Comparison of ENCODE assay signal across 24 mouse cellular contexts in genomic region chr12:25407301-25407700, GRCm38 (mm10).
A peak's percentile ranks its signal among the peaks of the same experiment; 100 is the strongest.
DNase-seq lines count a peak whose midpoint lies in the region; ATAC-seq and TF ChIP-seq lines count a peak whose summit lies in the region.
"Had no signal": no experiment of that assay in that cellular context is flagged by ENCODE, and none has a peak within 500 bp of the region (broad histone marks: within the 10 kb centered on the region; RNA-seq: fewer than 3 reads in every experiment).

No protein-coding gene starts in this region.

- peak; percentile 87 for ATAC-seq in lung, postnatal 0 days
- ATAC-seq in hindbrain, postnatal 0 days = no peak
- ATAC-seq: forebrain, embryonic 14.5 days had no signal

- H3K36me3 ChIP-seq in lung, postnatal 0 days (ENCODE audit: insufficient read depth, low read length) = no peaks in the 10 kb centered on the region
- H3K36me3 ChIP-seq in hindbrain, postnatal 0 days (ENCODE audit: insufficient read depth, low read length) = no peaks in the 10 kb centered on the region
- H3K36me3 ChIP-seq: embryonic facial prominence, embryonic 13.5 days; embryonic facial prominence, embryonic 15.5 days; forebrain, embryonic 10.5 days; forebrain, embryonic 12.5 days had no signal

- TF ChIP-seq CTCF in lung, adult 2 months (IDR thresholded peaks at IDR 0.05; ENCODE audit: insufficient read depth, low read length) = no peak
- no peak for TF ChIP-seq CTCF in lung, postnatal 0 days (IDR thresholded peaks at IDR 0.05)
- TF ChIP-seq CTCF in hindbrain, postnatal 0 days (IDR thresholded peaks at IDR 0.05; ENCODE audit: low read depth) = no peak

- H3K4me2 ChIP-seq in lung, postnatal 0 days (replicated peaks; ENCODE audit: low read depth, low read length) = no peak overlapping the region
- H3K4me2 ChIP-seq in hindbrain, postnatal 0 days (ENCODE audit: low read depth, low read length) = no peak overlapping the region
- H3K4me2 ChIP-seq: embryonic facial prominence, embryonic 13.5 days; embryonic facial prominence, embryonic 15.5 days; forebrain, embryonic 12.5 days had no signal

- TF ChIP-seq POLR2A in lung, adult 2 months (IDR thresholded peaks at IDR 0.05; ENCODE audit: borderline replicate concordance, extremely low read depth, low read depth, low read length) = no peak

- no peak overlapping the region for H3K9ac ChIP-seq in lung, postnatal 0 days (replicated peaks; ENCODE audit: low read depth)
- H3K9ac ChIP-seq in hindbrain, postnatal 0 days (replicated peaks; ENCODE audit: low read length) = no peak overlapping the region
- H3K9ac ChIP-seq: embryonic facial prominence, embryonic 13.5 days; embryonic facial prominence, embryonic 15.5 days; forebrain, embryonic 12.5 days had no signal

- peak; percentile 23 to 55 for DNase-seq in lung, adult 18-20 months
- no peak for DNase-seq in lung, adult 2 months
- DNase-seq in lung, postnatal 0 days (ENCODE audit: low spot score) = peak; percentile 70
- peak; percentile 11 for DNase-seq in lung, postnatal 14 days
- DNase-seq in lung, postnatal 36 days = peak; percentile 50
- DNase-seq in hindbrain, postnatal 0 days (ENCODE audit: low spot score) = no peak
- no peak for DNase-seq in layer of hippocampus, postnatal 36 days
- DNase-seq in right cerebral cortex, postnatal 4 days = no peak
- DNase-seq: adrenal gland, adult 2 months; adrenal gland, postnatal 10 days; adrenal gland, postnatal 25 days; cerebellum, adult 11 months; cerebellum, adult 18-20 months; cerebellum, adult 8-10 months; cerebellum, adult 9-11 months; cerebellum, postnatal 14 days; cerebellum, postnatal 36 days; embryo, embryonic 11 days had no signal

- TF ChIP-seq EP300 in lung, postnatal 0 days (IDR thresholded peaks at IDR 0.05) = no peak

- no peaks in the 10 kb centered on the region for H3K9me3 ChIP-seq in lung, postnatal 0 days (ENCODE audit: low read length)
- 0 out of 2 replicates have a peak, but pooled peaks cover 2% of the 10 kb centered on the region for H3K9me3 ChIP-seq in hindbrain, postnatal 0 days (ENCODE audit: low read length)
- H3K9me3 ChIP-seq: embryonic facial prominence, embryonic 13.5 days; embryonic facial prominence, embryonic 15.5 days had no signal

- no peaks in the 10 kb centered on the region for H3K27me3 ChIP-seq in lung, postnatal 0 days (replicated peaks; ENCODE audit: insufficient read depth, low read length)
- H3K27me3 ChIP-seq in hindbrain, postnatal 0 days (ENCODE audit: insufficient read depth, low read length) = no peaks in the 10 kb centered on the region
- H3K27me3 ChIP-seq: embryonic facial prominence, embryonic 13.5 days; embryonic facial prominence, embryonic 15.5 days; forebrain, embryonic 12.5 days had no signal

- no peak overlapping the region for H3K27ac ChIP-seq in lung, postnatal 0 days (ENCODE audit: low read length)
- H3K27ac ChIP-seq in hindbrain, postnatal 0 days = no peak overlapping the region
- H3K27ac ChIP-seq: embryonic facial prominence, embryonic 13.5 days; embryonic facial prominence, embryonic 15.5 days; forebrain, embryonic 10.5 days; forebrain, embryonic 12.5 days had no signal

- 70% methylated on average over 2 of the region's 2 CpGs for WGBS in lung, adult 2 months
- whole genome bisulfite sequencing in lung, postnatal 0 days = 57% methylated on average over 2 of the region's 2 CpGs
- WGBS in hindbrain, postnatal 0 days = 96% methylated on average over 2 of the region's 2 CpGs

- H3K4me3 ChIP-seq in lung, adult 2 months (replicated peaks; ENCODE audit: extremely low read depth, low read depth, low read length) = no peak overlapping the region
- H3K4me3 ChIP-seq in lung, postnatal 0 days (ENCODE audit: low read depth, low read length) = no peak overlapping the region
- no peak overlapping the region for H3K4me3 ChIP-seq in hindbrain, postnatal 0 days (ENCODE audit: low read length)
- H3K4me3 ChIP-seq: embryonic facial prominence, embryonic 13.5 days; embryonic facial prominence, embryonic 15.5 days; erythroblast, embryonic 14.5 days; forebrain, embryonic 10.5 days; forebrain, embryonic 12.5 days had no signal

- no peaks in the 10 kb centered on the region; the same call in 1 of the 2 replicates for H3K4me1 ChIP-seq in lung, adult 2 months (ENCODE audit: control insufficient read depth, insufficient read depth, low read length)
- no peaks in the 10 kb centered on the region for H3K4me1 ChIP-seq in lung, postnatal 0 days (ENCODE audit: insufficient read depth, low read depth, low read length)
- no peaks in the 10 kb centered on the region for H3K4me1 ChIP-seq in hindbrain, postnatal 0 days (ENCODE audit: insufficient read depth, low read length)
- H3K4me1 ChIP-seq: forebrain, embryonic 10.5 days; forebrain, embryonic 12.5 days had no signal

Comparison
In these comparisons a context has a peak if more than half of its experiments do, and no peak if none do; other contexts are left out.
1. DNase-seq: peak in lung, adult 18-20 months (2 of 2), lung, postnatal 0 days (single experiment), lung, postnatal 14 days (single experiment) and lung, postnatal 36 days (single experiment); none in lung, adult 2 months (single experiment), hindbrain, postnatal 0 days (single experiment), layer of hippocampus, postnatal 36 days (0 of 2) and right cerebral cortex, postnatal 4 days (single experiment).